Mouse (Mus musculus): Measurements from ENCODE around the gene Hspb11. TPM values are rescaled to one million over a fixed set of nuclear protein-coding genes. Genes with fewer than 3 reads are reported as not detected.

Gene Hspb11
- polyA plus RNA-seq, 1 experiment from 2014 or later, result 33.4 TPM

DNA sequence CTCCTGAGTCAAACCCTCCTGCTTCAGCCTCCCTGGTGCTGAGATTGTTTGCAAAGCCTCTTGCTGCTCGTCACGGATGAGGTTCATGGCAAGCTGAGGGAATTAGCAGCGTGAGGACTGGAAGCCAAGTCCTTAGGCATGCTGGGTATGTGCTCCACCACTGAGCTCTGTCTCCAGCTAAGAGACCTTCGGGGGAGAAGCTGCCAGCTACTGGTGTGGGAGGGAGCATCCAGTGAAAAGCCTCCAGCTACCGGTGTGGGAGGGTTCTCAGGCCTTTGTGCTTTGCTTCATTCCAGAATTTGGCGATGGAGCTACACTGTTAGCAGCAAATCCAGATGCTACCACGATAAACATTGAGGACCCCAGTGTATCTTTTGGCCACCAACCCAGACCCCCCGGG, 65.3 kb downstream of the Hspb11 start:
- Histone ChIP-seq H3K4me3 (no peak overlapping the region), H3K4me2 (no peak overlapping the region), H3K36me3 (peaks cover 77% of the 10 kb centered on the region), H3K9ac (no peak overlapping the region), H3K27me3 (replicated peaks) (no peaks in the 10 kb centered on the region), H3K4me1 (peaks cover 8% of the 10 kb centered on the region), H3K27ac (replicated peaks) (no peak overlapping the region), H3K9me3 (no peaks in the 10 kb centered on the region)
- no peak for ATAC-seq (ENCODE audit: extremely low read depth, insufficient number of reproducible peaks, low FRiP score, low TSS enrichment)
- 82% methylated on average over 8 of the region's 8 CpGs for WGBS

- H3K36me3 ChIP-seq, result peaks cover 91% of the 10 kb centered on the region
- H3K27me3 ChIP-seq (replicated peaks), result no peaks in the 10 kb centered on the region
- no peak overlapping the region for H3K27ac ChIP-seq (replicated peaks)
- no peaks in the 10 kb centered on the region for H3K9me3 ChIP-seq
- no peak overlapping the region for H3K4me3 ChIP-seq
- WGBS, result 76% methylated on average over 2 of the region's 2 CpGs
- H3K4me2 ChIP-seq, result no peak overlapping the region
- H3K9ac ChIP-seq, result no peak overlapping the region
- no peaks in the 10 kb centered on the region for H3K4me1 ChIP-seq
- ATAC-seq (ENCODE audit: extremely low read depth, insufficient number of reproducible peaks, low FRiP score, low TSS enrichment), result no peak
These were observed 67.6 kb downstream of the Hspb11 start for GRCm38 (mm10) chr4:107321041-107321440.

DNA sequence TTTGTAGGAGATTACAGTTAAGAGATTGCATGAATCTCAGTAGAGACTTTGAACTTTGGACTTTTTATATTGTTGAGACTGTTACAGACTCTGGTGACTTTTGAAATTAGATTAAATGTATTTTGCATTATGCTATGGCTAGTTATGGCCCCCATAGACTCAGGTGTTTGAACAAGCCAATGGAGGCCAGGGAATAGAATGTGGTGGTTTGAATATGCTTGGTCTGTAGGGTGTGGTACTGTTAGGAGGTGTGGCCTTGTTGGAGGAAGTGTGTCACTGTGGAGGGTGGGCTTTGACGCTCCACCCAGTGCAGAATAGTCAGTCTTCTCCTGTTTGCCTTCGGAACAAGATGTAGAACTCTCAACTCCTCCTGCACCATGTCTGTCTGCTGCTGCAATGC, 69.7 kb downstream of the Hspb11 start:
- H3K4me2 ChIP-seq, result no peak overlapping the region
- H3K27ac ChIP-seq (replicated peaks), result no peak overlapping the region
- no peaks in the 10 kb centered on the region for H3K9me3 ChIP-seq
- WGBS, result 87% methylated on average over 2 of the region's 2 CpGs
- peaks cover 84% of the 10 kb centered on the region for H3K36me3 ChIP-seq
- H3K9ac ChIP-seq, result no peak overlapping the region
- H3K27me3 ChIP-seq (replicated peaks), result no peaks in the 10 kb centered on the region
- no peak for ATAC-seq (ENCODE audit: extremely low read depth, insufficient number of reproducible peaks, low FRiP score, low TSS enrichment)
- no peaks in the 10 kb centered on the region for H3K4me1 ChIP-seq
- H3K4me3 ChIP-seq, result no peak overlapping the region

- H3K4me3 ChIP-seq, result no peak overlapping the region
These were observed 75.1 kb downstream of the Hspb11 start for GRCm38 (mm10) chr4:107328530-107328929.

More at GRCm38 (mm10) chr4:107328530-107328929, 75.1 kb downstream of the Hspb11 start:
- Histone ChIP-seq H3K9ac (no peak overlapping the region), H3K27me3 (replicated peaks) (no peaks in the 10 kb centered on the region), H3K4me2 (no peak overlapping the region), H3K9me3 (0 out of 2 replicates have a peak, but pooled peaks cover 1% of the 10 kb centered on the region), H3K27ac (replicated peaks) (no peak overlapping the region), H3K4me1 (no peaks in the 10 kb centered on the region), H3K36me3 (peaks cover 38% of the 10 kb centered on the region)
- no peak for ATAC-seq (ENCODE audit: extremely low read depth, insufficient number of reproducible peaks, low FRiP score, low TSS enrichment)
- 91% methylated on average over 8 of the region's 8 CpGs for WGBS

Other genes with a start within 250 kb of the Hspb11 start
- 86.4 and 91.1 TPM in 2 replicates for gene Mrpl37, start 186.7 kb upstream of the Hspb11 start, polyA plus RNA-seq (2015; fragmentation: Nextera tagmentation; extraction: Ambion mirVana)
- gene Cyb5rl, start 186.6 kb upstream of the Hspb11 start, polyA plus RNA-seq (2015; fragmentation: Nextera tagmentation; extraction: Ambion mirVana), result 4.3 and 4.6 TPM in 2 replicates
- not detected in 2 replicates for gene Cdcp2, start 156.7 kb upstream of the Hspb11 start, polyA plus RNA-seq (2015; fragmentation: Nextera tagmentation; extraction: Ambion mirVana)
- 327 TPM in 2 replicates for gene Tmem59, start 75.2 kb upstream of the Hspb11 start, polyA plus RNA-seq (2015; fragmentation: Nextera tagmentation; extraction: Ambion mirVana)
- 14.5 and 15.2 TPM in 2 replicates for gene Tceanc2, start 74.5 kb upstream of the Hspb11 start, polyA plus RNA-seq (2015; fragmentation: Nextera tagmentation; extraction: Ambion mirVana)
- gene Ldlrad1, start 44.4 kb upstream of the Hspb11 start, polyA plus RNA-seq (2015; fragmentation: Nextera tagmentation; extraction: Ambion mirVana), result not detected in 2 replicates
- gene Lrrc42, start 61 bp upstream of the Hspb11 start, polyA plus RNA-seq (2015; fragmentation: Nextera tagmentation; extraction: Ambion mirVana), result 53.5 and 56.9 TPM in 2 replicates
- gene Dio1, start 53.6 kb downstream of the Hspb11 start, polyA plus RNA-seq (2015; fragmentation: Nextera tagmentation; extraction: Ambion mirVana), result not detected in 2 replicates
- gene Yipf1, start 60.8 kb downstream of the Hspb11 start, polyA plus RNA-seq (2015; fragmentation: Nextera tagmentation; extraction: Ambion mirVana), result 42.7 and 44.3 TPM in 2 replicates
- gene Ndc1, start 114.2 kb downstream of the Hspb11 start, polyA plus RNA-seq (2015; fragmentation: Nextera tagmentation; extraction: Ambion mirVana), result 24.8 and 25.5 TPM in 2 replicates
- gene Glis1, start 181.0 kb downstream of the Hspb11 start, polyA plus RNA-seq (2015; fragmentation: Nextera tagmentation; extraction: Ambion mirVana), result 0.12 and 0.64 TPM in 2 replicates

Measured in heart, embryonic 13.5 days (tissue).